Mouse (Mus musculus) NIH3T3 (cell line): ENCODE results near the gene Ndc1.

ENCODE experiments used
- DNase-seq: peaks from one replicate; pipeline ENCODE4 v3.0.0-alpha.2; 2012; ENCODE audit warnings: low read depth

Gene Ndc1

DNA sequence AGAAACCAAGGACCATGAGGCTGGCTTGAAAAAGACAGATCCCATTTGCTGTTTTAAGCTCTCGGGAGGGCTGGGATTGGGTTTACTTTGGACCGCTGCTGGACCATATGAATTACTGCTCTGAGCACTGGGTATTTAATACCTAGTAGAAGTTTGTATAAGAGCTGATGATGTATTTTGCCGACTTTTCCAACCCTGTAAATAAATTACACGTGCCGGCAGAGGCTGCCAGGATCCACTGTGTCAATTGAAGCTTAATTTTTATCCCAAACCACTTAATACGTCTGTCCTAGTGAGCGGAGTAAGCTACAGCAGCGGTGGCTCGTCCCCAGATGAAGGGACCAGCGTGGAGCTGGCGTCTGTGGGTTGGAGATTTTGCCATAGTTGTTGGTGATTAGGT lies 74.7 kb downstream of the Ndc1 start:
- no peak for DNase-seq

- DNase-seq = no peak
Measured at GRCm38 (mm10) chr4:107442891-107443483, 75.4 kb downstream of the Ndc1 start.

DNA sequence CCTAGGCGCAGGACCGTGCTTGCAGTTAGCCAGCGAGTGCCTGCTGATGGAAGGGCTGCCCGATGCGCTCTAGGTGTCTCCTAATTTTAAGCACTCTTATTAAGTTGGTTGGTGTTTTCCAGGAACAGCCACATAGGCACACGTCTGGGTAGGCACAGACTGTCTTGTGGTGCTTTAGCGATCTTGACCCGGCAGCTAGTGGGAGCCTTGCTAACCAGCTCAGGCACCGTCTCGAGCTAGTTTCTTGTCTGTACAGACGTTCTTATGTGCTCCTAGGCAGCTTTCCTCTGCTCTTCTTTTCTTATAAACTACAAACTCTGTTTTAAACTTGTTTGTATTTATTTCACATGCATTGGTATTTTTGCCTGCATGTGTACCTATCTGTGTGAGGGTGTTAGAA lies 76.0 kb downstream of the Ndc1 start:
- no peak for DNase-seq

DNA sequence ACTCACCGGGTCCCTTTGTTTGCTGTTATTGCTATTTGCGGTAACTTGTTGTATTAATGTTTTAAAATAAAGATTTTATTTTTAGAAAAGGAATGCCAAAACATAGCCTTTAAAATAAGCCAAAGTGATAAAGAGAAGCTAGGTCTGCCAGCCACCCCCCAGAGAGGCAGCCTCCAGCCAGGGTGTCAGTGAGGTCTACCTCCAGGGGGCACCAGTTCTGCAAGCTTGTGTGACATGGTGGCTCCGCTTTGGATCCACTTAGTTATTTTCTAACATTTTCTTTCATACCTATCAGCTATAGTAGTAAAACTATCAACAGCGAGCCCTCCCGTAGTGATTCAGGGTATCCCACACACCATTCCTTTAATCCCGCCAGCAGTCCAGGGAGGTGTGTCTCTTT lies 80.9 kb downstream of the Ndc1 start:
- peak; percentile 57 for DNase-seq

- DNase-seq = no peak
Measured at GRCm38 (mm10) chr4:107449519-107449918, 81.9 kb downstream of the Ndc1 start.

GRCm38 (mm10) chr4:107452266-107453015 lies 84.9 kb downstream of the Ndc1 start:
- peak; percentile 69 for DNase-seq

DNA sequence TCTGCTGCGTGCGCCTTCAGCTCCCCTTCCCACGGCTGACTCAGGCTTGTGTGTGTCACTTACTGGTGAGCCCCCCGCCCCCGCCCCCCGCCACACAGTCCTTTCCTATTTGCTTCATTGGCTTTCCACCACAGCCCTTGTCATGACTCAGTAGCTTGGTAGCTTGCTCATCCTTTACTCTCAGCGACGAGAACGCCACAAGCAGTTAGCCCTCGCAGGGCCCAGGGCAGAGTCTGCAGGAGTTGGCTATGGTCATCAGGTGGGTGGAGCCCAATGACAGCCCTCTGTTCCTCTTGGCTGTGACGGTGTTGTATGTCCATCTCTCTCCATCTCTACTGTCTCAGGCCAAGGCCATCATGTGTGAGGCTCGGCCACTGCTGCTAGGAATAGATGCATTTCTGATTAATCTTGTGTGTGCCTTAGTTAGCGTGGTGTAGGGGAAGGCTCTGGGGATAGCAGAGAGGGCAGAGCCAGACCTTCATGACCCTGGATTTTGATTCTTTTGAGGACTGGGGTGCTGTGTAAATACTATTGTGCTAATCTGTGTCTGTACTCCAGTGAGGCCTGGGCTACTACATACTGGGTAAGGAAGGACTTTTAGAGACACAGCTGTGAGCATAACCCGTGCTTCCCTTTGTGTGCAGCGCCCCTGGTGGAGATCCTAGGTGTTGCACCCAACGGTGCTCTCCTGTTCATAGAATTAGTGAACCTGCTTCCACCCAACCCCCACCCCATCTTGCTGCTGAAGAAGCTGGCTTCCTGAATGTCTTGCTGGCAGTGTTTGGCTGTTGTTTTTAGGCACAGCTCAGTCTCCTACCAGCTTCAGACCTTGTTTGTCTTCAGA lies 85.8 kb downstream of the Ndc1 start:
- DNase-seq = peak; percentile 99

DNA sequence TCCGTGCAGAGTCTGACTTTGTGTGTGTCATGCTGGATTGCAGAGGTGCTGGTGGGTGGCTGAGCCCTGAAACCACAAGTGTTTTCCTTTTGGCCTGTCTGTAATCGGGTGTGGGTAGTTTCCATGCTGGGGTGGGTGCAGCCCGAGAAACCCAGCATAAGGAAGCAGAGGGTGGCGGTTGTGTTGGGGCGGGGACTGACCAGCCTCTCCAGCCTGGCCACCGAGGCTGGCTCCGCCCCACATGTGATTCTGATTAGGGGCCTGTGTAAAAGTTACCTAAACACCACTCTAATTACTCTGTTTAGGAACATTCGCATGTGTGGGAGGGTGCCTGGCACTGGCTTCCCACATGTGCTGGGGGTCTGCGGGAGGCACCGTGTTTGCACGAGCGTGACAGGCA lies 90.0 kb downstream of the Ndc1 start:
- DNase-seq = peak; percentile 97

- peak; percentile 71 for DNase-seq
Measured at GRCm38 (mm10) chr4:107458907-107459306, 91.3 kb downstream of the Ndc1 start.

DNA sequence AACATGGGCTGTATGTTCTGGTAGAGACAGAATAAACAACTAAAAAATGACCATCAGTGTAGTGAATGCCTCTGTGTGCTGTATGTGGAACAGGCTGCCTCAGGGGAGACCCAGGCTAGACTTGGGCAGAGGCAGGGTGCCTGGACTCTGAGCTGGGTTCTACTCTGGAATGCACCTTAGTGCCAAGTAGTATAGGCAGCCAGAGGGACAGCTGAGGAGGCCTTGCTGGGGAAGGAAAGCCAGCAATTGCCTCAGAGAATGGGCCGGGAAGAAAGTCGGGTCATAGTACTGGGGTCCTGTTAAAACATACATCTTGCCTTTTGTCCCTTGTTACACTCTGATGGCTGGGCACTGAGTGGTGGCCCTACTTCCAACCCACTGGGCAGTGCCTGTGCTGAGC lies 91.9 kb downstream of the Ndc1 start:
- DNase-seq = peak; percentile 58

GRCm38 (mm10) chr4:107460468-107460867 lies 92.9 kb downstream of the Ndc1 start:
- no peak for DNase-seq
